Mouse (Mus musculus) spleen, adult 2 months (tissue): Measurements from ENCODE around the gene Pcbp4.

Source experiments
- CTCF ChIP-seq: fragments of 200-500 bp; IDR thresholded peaks from 2 replicates; pipeline ENCODE4 v1.5.1; 2011; ENCODE audit warnings: mild to moderate bottlenecking, inconsistent platforms; ENCODE audit not compliant: insufficient read depth, insufficient read length, insufficient replicate concordance; ENCODE audit errors: extremely low read depth
- POLR2A ChIP-seq: fragments of 200-500 bp; IDR thresholded peaks from 2 replicates; pipeline ENCODE4 v1.6.1; 2011; ENCODE audit warnings: low read depth, low read length, inconsistent platforms

DNA sequence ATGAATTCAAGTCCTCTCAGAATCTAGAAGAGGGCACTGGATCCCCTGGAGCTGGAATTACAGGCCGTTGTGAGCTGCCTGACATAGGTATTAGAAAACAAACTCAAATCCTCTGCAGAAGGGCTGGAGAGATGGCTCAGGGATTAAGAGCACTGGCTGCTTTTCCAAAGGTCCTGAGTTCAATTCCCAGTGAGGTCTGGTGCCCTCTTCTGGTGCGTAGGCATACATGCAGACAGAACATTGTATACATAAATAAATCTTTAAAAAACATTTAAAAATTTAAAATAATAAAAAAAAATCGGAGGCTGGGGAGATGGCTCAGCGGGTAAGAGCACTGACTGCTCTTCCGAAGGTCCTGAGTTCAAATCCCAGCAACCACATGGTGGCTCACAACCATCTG lies 10.4 kb upstream of the Pcbp4 start:
- TF ChIP-seq CTCF = no peak
- TF ChIP-seq POLR2A = no peak
